Mouse (Mus musculus) left cerebral cortex, postnatal 36 days (tissue): ENCODE data around the gene Calcoco2. TPM values are rescaled to one million over a fixed set of nuclear protein-coding genes. Genes with fewer than 3 reads are reported as not detected.
"Not testable (repeated sequence)": the region's sequence is repeated elsewhere in the genome, so short reads cannot be mapped to it uniquely, and the experiment has no call there.

Experiments used
- DNase-seq, 2 experiments: peaks; one replicate each; pipeline ENCODE4 v3.0.0; 2021 to 2022; ENCODE audit warnings: low spot score in 2 of 2, mixed read lengths in 1 of 2
- intact Hi-C: fragments of 180-260 bp; cut with DNase I; formaldehyde crosslinking; loops from one replicate; pipeline ENCODE4 v1.15.1; 2025
- total RNA-seq, 2 experiments: library from RNA; stranded (reverse); gene quantifications; 2 replicates each; pipeline ENCODE4 v1.2.3; 2021

The Calcoco2 gene
- not detected for total RNA-seq

DNA sequence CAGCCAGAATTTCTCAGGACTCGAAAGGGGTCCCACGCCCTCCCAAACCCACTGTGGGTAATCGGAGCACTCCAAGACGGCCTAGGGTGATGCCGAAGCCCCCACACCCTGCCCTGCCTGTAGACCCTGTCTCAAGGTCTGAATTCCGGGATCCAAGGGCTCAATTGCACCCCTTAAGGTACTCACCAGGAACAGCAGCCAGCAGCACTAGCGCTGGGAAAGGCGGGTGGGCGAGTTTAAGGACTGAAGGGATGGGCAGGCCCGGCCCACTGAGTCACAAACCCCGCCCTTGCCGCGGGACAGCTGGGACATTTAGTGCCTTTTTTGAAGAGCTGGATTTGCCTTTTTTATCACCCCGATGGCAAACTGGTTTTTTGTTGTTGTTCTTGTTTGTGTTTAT lies at the start of gene Calcoco2:
TSS of gene Calcoco2 (minus strand) at position 214 of the 400 bp plus-strand sequence.
- DNase-seq, result no peak
- intact Hi-C loops, result no loop called here

DNA sequence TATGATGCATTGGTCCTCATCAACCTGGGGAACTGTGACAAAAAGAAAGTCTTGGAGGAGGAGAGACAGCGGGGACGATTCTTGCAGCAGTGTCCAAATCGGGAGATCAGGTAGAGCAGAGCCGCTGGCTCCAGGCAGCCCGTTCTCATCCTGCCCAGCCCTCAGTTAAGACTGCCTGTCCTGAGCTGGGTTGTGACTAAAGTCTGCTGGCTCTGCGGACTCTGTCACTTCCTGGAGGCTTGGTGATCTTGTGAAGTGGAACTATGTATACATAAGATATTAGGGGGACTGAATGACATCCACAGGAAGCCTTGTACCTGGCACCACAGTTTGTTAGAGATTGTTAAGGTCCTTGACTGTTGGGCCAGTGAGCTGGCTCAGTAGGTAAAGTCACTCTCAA lies 35.7 kb upstream of the Calcoco2 start:
- intact Hi-C loops, result no loop called here
- DNase-seq, result no peak

DNA sequence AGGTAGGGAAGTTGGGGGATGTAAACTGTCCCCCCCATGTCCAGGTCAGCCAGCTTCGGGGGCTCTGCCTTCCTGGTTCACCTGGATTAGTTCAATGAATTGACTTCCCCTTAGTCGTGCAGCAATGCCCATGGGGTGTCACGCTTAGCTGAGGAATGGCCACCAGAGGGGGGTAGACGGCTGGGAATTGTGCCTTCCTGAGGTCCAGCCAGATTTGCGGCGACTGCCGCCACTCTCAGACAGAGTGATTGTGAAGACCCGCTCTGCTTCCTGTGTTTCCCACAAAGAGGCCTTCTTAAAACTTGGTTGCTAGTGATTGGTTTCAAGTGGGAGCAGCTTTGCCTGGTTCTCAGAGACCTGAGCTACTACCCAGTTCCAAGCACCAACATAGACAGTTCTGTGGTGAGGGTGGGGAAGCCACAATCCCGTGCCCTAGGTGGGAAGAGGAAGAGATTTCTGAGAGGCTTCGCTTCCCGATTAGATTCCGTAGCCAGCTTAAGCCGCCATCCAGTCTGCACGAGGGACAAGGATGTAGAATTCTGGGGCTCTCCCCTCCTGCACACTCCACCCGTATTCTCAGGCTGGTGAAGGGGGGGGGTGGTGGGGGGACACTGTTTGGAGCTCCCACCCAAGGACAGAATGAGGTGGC lies 34.0 kb upstream of the Calcoco2 start:
- peak; percentile 26 to 47 for DNase-seq
- intact Hi-C loops, result loop anchor here (2.0 kb wide), 1 partner anchor 89 kb away; no protein-coding TSS in a partner anchor

DNA sequence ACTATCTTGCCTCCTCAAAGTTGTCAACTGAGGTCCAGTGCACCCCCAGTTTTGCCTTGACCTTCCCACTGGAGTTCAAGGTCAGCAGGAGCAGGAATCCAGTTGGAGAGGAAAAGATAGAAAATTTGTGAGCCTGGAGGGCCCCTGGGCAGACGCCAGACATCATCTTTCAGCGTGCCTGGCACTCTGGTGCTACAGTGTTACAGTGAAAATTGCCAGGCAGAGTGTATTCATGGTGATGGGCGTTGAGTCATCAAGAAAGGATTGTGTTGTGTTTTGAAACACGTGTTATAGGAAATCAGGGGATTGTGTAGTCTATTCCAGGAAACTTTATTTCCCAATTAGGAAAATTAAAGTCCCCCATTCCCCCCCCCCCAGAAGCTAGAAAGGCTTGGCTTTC lies 32.0 kb upstream of the Calcoco2 start:
- no peak for DNase-seq
- intact Hi-C loops, result loop anchor here (2.0 kb wide), 1 partner anchor 91 kb away; no protein-coding TSS in a partner anchor

DNA sequence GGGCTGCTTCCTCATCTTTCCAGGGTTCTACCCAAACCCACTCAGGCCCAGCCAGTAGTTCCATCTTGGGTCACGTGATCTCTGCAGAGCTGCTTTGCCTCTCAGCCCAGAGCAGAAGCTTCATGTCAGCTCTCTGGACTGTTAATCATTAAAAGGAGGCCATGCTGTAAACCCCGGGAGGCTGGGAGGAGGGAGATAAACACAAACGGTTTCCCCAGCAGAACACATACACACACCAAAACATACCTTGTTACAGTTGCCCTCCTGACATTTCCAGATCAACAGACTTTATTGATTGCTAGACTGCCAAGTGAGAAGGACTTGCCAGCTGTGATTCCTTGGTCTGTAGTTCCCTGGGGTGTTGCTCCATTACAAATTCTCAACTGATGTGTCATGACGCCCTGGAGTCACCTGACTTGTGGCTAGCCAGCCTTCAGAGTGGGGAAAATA lies 29.0 kb upstream of the Calcoco2 start:
- DNase-seq, result no peak
- intact Hi-C loops, result no loop called here

DNA sequence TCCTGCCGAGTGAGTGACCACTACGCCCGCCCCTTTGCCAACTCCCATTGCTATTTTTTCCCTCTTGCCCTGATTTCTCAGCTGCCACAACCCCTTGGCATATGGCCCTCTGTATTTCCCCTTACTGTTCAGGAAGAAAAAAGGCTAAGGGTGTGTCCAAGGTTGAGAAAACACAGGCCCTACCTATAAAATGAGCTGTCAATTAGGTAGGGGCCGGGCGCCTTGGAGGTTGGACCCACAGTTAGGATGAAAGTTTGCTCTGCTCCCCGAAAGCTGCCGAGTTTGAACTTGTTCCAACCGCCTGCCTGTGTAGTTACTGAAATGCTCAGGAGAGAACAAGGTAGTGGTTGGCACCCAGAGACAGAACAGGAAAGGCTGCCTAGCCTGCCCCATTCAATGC lies 24.1 kb upstream of the Calcoco2 start:
- DNase-seq, result no peak
- intact Hi-C loops, result no loop called here

DNA sequence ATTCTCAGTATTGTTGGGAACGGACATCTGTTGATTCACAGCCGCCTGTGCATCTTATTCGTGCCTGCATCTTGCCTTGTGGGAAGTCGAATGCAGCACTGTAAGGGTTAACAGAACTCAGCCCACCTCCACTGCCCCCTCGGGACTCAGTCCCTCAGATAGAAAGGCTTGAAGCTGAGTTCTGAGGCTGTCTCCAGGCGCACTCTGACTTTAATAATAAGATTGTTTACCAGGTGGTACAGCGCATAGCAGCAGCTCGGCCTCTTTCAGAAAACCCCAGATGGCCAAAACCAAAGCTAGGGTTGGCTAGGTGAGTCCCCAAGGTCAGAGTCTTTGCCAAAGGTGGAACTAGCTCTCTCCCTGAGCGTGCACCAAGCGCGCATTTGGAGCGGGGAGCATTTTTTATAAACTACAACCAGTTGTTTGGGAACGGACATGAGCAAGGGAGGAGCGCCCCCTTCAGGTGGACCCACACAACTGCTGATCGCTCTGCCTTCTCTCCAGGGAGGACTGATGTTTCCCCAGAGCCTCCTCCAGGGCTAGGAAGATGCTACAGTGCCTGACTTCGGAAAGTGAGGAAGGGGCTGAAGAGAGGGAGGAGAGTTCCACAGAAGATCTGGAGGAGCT lies 21.6 kb upstream of the Calcoco2 start, which contains the start of gene Ttll6:
TSS of gene Ttll6 (plus strand) at position 548 of the 627 bp plus-strand sequence.
- DNase-seq, result peak; percentile 20 to 26
- intact Hi-C loops, result no loop called here

DNA sequence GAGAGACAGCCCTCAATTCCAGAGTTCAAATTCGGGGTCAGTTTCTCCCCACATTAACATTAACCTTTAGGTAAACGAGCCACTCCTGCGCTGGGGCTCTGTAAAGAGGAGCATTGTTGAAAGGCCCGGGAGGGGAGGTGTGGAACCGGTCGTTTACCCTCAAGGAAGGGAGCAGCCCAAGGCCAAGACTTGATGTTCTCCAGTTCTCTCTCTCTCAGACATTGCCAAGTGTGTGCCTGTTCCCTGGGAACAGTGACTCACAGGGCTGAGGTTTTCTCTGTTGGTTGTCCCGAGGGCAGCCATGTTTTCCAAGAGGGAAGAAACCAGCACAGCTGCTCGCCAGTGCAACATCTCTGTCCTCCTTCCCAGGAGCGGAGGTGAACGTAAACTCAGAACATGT lies 18.8 kb upstream of the Calcoco2 start:
- intact Hi-C loops, result no loop called here
- no peak for DNase-seq

DNA sequence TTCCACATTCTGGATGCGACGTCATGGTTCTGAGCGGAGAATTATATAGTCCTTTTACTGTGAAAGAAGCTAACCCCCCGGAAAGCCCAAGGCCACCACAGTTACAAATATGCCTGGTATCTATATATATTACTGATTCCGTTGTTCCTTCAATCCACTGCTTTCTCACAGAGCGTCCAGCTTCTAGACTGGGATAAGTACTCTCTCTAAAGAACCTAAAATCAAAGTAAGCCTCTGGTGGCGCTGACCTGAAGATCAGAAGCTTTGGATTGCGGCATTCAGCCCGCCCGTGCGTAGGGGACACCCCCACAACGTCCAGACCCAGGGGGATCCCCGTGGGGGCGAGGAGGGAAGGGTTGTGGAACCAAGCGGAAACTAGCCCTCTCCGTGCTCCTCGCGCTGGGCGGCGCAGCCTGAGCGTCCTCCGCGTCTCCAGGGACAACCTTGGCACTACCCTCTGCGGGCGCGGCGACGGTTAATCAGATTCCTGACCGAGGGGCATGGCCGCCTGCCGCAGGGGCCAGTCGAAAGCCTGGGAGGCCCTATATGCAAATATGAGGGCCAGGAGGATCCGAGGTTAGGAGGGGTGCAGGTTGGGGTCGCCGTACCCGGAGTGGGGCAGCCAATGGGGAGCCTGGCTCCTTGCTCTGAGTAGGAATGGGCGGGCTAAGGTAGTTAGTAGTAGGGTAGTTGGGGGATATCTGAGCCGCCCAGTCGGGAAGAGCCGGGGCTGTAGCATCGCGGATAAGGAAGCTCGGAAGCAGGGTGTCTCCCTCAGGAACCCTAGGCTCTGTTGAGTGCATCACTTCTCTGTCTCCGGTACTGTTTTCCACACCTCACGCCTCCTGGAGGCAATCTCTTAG lies 12.5 kb upstream of the Calcoco2 start:
- DNase-seq, result peak in 1 of 2 experiments; percentile 10
- intact Hi-C loops, result loop anchor here (2.0 kb wide), 1 partner anchor 31 kb away; no protein-coding TSS in a partner anchor

DNA sequence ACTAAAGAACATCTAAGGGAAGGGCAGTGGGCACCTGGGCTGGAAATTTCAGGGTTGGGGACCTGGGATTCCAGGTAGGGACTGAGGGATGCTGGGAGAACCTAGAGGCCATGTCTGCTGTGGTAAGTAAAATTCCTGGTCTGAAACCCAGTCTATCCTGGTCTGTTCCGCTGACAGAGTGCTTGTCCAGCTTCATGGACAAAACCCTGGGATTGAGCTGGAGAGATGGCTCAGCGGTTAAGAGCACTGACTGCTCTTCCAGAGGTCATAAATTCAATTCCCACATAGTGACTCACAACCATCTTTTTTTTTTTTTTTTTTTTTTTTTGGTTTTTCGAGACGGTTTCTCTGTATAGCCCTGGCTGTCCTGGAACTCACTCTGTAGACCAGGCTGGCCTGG lies 11.0 kb upstream of the Calcoco2 start:
- DNase-seq, intact Hi-C loops: not testable (repeated sequence)

DNA sequence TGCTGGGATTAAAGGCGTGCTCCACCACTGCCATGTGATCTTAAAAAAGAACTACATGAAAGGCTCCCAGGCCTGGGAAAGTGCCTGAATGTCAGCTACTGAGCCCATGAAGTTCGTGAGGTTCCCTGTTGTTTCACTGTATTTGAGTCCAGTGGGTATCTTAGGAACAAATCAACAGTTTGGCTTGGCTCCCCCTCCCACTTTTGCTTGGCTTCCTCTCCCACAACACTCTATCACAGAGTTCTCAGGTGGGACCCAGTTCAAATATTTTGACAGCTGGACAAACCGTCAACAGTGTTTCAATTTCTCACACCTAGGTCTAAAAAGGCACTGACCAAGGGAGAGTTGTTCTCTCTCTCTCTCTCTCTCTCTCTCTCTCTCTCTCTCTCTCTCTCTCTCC lies 7.6 kb upstream of the Calcoco2 start:
- intact Hi-C loops, result no loop called here
- no peak for DNase-seq

DNA sequence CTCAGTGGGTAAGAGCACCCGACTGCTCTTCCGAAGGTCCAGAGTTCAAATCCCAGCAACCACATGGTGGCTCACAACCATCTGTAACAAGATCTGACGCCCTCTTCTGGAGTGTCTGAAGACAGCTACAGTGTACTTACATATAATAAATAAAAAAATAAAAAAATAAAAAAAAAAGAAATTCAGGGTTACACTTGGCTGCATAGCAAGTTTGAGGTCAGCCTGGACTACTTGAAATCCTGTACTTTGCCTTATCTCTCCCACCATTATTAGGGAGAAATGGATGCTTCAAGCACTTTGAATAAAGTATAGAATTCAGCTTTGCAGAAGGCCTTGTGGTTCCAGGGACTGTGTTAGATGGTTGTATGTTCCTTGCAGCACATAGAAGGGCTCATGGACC lies 5.2 kb upstream of the Calcoco2 start:
- DNase-seq, intact Hi-C loops: not testable (repeated sequence)

DNA sequence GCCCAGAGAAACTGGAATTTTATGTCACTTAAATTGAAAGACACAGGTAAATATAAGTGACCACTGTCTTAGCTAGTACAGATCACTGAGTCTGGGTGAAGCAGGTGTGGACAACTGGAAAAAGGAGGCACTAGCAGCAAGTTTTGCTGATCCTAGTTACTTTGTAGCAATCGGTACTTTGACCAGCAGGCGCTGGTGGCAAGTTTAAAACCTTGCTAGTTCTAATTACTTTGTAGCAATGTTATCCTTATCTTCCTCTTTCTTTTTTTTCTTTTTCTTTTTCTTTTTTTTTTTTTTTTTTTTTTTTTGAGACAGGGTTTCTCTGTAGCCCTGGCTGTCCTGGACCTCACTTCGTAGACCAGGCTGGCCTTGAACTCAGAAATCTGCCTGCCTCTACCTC lies 4.4 kb upstream of the Calcoco2 start:
- intact Hi-C loops, result no loop called here
- DNase-seq, result no peak

DNA sequence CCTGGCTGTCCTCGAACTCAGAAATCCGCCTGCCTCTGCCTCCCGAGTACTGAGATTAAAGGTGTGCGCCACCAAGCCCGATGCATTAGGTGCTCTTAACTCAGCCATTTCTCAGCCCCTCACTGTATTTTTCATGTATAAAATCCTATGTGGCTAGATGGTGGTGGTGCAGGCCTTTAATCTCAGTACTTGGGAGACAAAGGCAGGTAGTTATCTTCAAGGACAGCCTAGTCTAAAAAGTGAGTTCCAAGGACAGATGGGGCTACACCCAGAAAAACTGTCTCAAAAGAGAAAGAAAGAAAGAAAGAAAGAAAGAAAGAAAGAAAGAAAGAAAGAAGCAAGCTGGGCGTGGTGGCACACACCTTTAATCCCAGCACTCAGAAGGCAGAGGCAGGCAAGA lies 3.7 kb upstream of the Calcoco2 start:
- intact Hi-C loops, result no loop called here

DNA sequence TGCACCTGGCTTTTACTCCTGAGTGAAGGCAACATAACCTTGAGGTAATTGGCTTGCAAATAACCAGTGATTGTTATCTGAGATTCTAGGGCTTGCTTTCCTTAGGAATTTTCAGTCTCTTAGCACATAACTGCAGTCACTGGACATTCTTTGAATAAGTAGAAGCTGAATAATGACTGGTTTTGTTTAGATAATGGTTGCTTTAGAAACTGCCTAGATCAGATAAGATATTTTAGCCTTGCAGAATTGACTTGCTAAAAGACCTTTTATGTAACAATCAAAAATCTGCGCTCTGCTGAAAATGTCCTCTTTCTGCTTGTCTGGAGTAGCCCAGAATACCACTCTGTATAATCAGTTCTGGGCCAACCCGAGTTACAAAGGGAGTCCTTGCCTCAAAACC lies 2.3 kb upstream of the Calcoco2 start:
- DNase-seq, result no peak
- intact Hi-C loops, result no loop called here

More for the DNA sequence above, 3.7 kb upstream of the Calcoco2 start:
- DNase-seq, result no peak

DNA sequence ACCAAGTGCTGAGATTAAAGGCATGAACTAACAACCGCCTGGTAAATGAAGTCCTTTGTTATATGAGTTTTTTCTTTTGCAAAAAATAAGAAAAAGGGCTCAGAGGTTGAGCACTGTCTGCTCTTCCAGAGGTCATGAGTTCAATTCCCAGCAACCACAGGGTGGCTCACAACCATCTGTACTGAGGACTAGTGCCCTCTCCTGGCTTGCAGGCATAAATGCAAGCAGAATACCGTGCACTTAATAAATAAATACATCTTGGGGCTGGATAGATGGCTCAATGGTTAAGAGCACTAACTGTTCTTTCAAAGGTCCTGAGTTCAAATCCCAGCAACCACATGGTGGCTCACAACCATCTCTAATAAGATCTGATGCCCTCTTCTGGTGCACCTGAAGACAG lies 814 bp downstream of the Calcoco2 start:
- DNase-seq, result not testable (repeated sequence)

DNA sequence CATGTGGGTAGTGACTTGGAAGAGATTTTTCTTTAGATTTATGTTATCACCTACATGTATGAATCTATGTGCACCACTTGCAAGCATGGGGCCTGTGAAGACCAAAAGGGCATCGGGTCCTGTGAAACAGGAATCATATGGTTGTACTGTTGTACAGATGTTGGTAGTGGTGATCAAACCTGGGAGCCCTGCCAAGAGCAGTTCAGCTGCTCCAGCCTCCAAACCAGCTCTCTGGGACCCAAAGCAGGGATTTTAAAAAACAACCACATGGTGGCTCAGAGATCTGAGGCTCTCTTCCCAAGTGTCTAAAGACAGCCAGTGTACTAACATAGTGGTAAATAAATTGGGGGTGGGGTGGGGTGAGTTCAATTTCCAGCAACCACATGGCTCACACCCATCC lies 3.4 kb downstream of the Calcoco2 start:
- intact Hi-C loops, result no loop called here
- no peak for DNase-seq

More for the DNA sequence above, 814 bp downstream of the Calcoco2 start:
- intact Hi-C loops, result not testable (repeated sequence)

DNA sequence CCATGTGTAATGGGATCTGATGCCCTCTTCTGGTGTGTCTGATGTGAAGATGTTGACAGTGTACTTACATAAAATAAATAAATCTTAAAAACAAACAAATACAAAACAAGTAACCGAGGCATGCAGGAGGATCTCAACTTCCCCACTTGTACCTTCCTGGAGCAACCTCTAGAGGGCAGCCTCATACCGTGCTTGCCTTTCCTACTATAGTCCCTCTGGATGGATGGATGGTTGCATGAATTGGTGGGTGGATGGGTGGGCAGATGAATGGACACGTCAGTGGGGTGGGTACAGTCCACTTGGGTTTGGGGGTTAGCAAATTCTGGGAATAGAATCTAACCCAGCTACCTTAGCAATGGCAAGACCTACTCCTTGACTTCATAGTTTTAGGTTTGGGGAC lies 18.4 kb downstream of the Calcoco2 start:
- intact Hi-C loops, result loop anchor here (2.0 to 5.0 kb wide), 2 partner anchors 31 to 144 kb away; no protein-coding TSS in a partner anchor
- DNase-seq, result peak; percentile 14 to 17

DNA sequence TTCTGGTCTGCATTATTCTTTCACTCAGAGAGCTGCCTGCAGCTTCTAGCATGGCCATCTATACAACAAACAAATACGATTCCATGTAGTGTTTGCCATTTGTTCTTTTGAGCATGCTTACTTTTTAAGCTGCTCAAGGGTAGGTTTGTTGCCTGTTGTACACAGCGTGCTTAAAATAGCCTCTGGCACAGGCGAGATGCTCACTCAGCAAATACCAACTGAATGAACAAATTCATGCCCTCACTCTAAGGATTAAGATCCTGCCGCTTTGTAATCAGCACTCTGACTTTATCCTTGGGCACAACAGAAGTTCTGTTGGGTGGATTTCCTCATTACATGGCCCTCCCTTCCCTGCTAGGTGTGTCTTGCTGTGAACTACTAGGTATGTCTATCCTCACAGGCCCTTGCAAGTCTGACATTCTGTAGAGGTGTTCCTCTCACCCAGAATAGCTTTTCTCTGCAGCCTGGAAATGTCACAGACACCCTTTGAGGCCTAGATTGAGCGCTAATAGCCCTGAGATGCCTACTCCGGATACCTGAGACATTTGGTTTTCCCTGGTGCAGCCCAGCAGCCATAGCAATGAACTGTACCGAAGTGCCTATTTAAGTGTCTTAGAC lies 19.0 kb downstream of the Calcoco2 start:
- intact Hi-C loops, result loop anchor here (2.0 to 5.0 kb wide), 2 partner anchors 32 to 145 kb away; no protein-coding TSS in a partner anchor
- no peak for DNase-seq

DNA sequence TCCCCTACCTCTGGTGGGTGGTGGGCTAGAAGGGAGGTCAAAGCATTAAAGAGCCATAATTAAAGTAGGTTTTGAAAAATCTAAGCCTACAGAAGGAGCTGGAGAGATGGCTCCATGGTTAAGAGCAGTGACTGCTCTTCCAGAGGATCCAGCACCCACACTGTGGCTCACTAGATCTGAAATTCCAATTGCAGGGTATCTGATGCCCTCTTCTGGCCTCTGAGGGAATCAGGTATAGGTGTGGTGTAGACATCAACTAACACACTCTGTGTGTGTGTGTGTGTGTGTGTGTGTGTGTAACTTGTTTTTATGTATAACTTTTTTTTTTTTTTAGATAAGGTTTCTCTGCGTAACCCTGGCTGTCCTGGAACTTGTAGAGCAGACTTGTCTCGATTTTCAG lies 20.7 kb downstream of the Calcoco2 start:
- intact Hi-C loops, result loop anchor here (5.0 kb wide), 1 partner anchor 146 kb away; no protein-coding TSS in a partner anchor
- no peak for DNase-seq
